Mouse (Mus musculus) adrenal gland, postnatal 25 days (tissue): ENCODE data around the gene Neurl1b. TPM values are rescaled to one million over a fixed set of nuclear protein-coding genes. Genes with fewer than 3 reads are reported as not detected.

ENCODE experiments used
- DNase-seq: peaks from one replicate; pipeline ENCODE4 v3.0.0; 2021; ENCODE audit warnings: mixed read lengths
- long read RNA-seq: library from polyadenylated mRNA; stranded (forward); transcript quantifications from one replicate; pipeline ENCODE4 v2.0.0, GENCODE M21; 2021
- total RNA-seq: library from RNA; stranded (reverse); gene quantifications from 2 replicates; pipeline ENCODE4 v1.2.3, GENCODE M21; 2021

The Neurl1b gene
- 49.1 and 57.1 TPM in 2 replicates for total RNA-seq
- long read RNA-seq, partial matches to known transcripts = 0 of 13 reads
- long read RNA-seq, other reads (novel, unspliced or antisense) = 13 of 13 reads

DNA sequence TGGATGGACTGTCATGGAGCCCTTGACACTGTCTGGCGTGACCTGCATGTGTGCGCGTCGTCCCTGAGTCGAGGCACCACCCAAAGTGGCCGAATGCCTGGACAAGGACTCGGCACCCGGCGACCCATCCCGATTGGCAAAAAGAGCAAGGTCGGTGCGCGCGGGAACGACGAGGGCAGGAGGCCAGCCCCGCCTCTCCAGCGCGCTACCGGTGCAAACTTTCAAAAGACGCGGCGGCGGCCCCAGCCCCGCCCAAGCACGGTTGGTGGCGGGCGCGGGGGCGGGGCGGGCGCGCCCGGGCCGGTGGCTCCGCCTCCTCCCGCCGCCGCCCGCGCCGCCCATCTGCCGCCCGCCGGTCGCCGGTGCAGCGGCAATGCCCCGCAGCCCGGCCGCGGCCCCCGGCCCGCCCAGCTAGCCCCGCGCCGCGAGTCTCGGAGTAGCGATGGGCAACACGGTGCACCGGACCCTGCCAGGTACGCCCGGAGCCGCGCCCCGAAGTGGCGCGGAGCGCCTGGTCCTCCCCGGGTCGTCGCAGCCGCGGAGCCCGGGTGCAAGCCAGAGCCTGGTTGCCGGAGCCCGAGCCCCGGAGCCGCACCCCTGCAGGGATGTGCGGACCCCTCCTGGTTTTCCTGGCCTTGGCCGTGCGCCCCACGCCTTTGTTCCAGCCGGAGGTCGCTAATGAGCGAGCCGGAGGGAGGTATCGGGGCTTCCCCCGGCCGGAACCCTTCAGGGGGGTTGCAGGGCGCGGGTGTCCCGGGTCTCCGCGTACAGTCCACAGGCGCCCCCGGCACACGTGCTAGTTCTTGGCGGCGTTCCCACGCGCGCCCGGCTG is at the start of gene Neurl1b:
TSS of gene Neurl1b (plus strand) at position 307 of the 832 bp plus-strand sequence.
- peak; percentile 77 for DNase-seq

- no peak for DNase-seq
These were observed 47.8 kb upstream of the Neurl1b start for GRCm38 (mm10) chr17:26366792-26367191.

DNA sequence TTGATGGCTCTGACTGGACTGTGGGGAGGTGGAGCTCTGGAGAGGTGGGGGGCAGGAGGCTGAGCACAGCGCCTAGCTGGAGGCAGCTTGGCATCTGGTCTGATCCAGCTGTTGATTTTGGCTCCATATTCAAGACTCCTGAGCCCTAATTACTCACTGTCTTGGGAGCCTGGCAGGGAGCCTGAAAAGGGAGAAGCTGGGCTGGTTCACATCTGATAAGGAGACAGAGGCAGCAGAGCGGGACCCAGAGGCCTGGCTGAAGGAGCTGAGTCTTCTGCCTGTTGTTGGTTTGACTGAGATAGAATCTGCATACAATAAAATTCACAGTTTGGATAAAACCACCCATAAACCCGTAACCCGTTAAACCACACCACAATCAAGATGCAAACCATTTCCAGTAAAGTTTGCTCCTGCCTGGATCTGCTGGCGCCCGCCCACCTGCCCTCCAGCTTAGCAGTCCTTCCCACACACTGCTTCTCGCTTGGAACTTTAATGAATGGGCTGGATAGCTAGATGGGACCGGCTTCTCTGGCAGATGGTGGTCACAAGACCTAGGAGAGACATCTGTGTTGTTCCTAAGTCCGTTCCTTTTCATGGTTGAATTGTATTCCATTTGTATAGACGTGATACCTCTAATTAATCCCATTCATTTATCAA is 46.2 kb upstream of the Neurl1b start:
- DNase-seq = peak; percentile 76

DNA sequence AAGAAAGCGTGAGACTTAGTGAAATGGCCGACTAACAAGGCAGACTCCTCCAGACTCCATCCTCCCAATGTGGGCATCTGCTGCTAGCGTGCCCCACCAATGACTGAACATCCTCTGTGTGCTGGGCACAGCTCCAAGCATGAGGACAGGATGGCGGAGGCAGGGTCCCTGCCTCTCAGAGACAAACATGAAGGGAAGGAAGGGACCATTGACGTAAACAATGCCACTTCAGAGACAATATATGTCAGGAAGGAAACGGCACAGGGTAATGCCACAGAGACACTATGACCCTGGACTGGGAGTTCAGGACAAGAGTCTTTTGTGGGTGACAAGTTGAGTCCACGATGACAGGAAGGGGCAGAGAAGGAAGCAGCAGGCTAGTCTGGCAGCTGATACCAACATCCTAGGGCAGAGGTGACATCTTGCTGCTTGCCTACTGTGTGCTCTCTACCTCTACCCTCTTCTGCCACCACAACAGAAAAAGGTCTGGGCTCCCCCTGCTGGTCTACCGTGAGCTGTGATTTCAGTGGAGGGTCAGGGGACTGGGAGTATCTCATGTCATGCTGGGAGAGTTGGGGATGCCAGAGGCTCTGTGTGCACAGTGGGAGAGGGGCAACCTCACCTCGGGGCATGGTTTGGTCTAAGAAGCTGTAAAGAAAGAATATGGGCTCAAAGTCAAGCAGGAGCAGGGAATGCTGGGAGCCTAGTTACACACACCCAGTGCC is 43.9 kb upstream of the Neurl1b start:
- DNase-seq = peak; percentile 50

GRCm38 (mm10) chr17:26371246-26371535 is 43.4 kb upstream of the Neurl1b start:
- no peak for DNase-seq

DNA sequence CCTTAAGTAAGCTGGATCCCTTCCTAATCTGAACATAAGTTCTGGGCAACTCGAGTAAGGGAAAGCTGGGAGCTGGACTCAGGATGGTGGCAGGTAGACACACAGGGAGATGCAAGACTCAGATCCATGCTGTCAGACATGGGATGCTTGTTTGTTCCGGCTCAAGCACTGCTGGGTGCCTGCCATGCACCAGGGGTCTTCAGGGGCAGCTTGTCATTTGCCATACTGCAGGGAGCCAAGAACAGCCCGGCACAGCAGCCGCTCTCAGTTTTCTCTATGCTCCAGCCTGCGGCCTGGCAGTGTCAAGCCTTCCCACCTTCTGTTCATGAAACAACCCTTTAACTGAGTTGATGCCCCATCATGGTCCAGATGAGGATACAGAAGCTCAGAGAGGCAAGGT is 41.4 kb upstream of the Neurl1b start:
- no peak for DNase-seq

GRCm38 (mm10) chr17:26376416-26376815 is 38.2 kb upstream of the Neurl1b start:
- no peak for DNase-seq

- no peak for DNase-seq
These were observed 37.5 kb upstream of the Neurl1b start for GRCm38 (mm10) chr17:26376994-26377744.

- DNase-seq = no peak
These were observed 34.2 kb upstream of the Neurl1b start for GRCm38 (mm10) chr17:26380280-26380985.

- no peak for DNase-seq
These were observed 33.6 kb upstream of the Neurl1b start for GRCm38 (mm10) chr17:26380986-26381446.

DNA sequence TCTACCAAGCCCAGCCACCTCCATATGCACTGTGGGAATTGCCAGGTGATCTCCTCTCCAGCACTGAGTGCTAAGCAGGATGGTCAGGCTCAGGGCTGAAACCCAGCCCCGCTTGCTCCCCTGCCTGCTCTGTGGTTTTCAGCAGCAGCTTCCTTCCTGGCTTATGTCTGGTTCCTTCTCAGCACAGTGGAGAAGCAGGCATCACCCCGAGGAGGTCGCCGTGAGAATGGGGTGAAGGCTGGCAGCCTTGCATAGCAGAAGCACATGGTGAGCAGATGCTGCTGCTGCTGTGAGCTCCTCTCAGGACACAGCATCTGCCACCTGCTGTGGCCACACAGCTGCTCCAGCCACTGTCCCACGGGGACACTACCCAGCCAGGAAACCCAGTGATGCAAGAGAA is 33.0 kb upstream of the Neurl1b start:
- no peak for DNase-seq

DNA sequence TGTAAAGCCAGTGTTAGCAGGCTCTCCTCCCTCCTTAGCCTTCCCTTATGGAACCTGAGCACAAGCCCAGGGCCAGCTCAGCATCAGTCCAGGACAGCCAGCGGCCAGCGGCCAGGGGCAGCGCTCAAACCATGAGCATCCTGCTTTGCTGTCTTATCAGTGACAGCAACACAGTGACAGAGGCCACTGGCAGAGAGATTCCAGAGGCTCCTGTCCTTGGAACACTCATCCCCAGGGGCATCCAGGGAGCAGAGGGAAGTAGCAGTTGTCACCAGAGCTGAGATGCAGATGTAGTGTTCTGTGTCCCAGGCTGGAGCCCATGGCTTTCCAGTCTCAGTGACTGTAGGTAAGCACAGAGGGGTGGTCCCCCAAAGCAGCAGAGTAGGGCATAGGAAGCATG is 32.5 kb upstream of the Neurl1b start:
- peak; percentile 25 for DNase-seq

DNA sequence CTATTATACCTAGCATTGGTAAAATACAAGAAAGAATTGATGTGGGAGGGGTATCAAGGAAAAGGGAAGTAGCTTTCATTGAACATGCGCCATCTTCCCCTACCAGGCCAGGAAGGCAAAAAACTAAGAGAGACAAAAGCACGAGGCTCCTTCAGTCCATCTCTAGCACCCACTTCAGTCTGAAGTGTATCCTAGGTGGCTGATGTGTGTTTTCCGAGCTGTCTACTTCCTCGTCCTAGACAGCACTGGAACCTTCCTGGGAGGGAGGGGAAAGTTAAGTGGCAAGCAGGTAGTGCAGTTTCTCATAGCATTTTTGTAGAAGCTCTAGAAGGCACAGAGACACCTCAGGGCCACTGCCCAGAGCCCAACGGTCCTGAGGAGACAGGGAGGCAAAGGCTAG is 31.9 kb upstream of the Neurl1b start:
- DNase-seq = no peak

- DNase-seq = no peak
These were observed 30.5 kb upstream of the Neurl1b start for GRCm38 (mm10) chr17:26384111-26384510.

- DNase-seq = peak; percentile 14
These were observed 29.1 kb upstream of the Neurl1b start for GRCm38 (mm10) chr17:26385252-26386130.

- DNase-seq = no peak
These were observed 28.5 kb upstream of the Neurl1b start for GRCm38 (mm10) chr17:26386131-26386481.

GRCm38 (mm10) chr17:26388106-26388505 is 26.5 kb upstream of the Neurl1b start:
- no peak for DNase-seq

- DNase-seq = peak; percentile 28
These were observed 25.4 kb upstream of the Neurl1b start for GRCm38 (mm10) chr17:26389241-26389640.

DNA sequence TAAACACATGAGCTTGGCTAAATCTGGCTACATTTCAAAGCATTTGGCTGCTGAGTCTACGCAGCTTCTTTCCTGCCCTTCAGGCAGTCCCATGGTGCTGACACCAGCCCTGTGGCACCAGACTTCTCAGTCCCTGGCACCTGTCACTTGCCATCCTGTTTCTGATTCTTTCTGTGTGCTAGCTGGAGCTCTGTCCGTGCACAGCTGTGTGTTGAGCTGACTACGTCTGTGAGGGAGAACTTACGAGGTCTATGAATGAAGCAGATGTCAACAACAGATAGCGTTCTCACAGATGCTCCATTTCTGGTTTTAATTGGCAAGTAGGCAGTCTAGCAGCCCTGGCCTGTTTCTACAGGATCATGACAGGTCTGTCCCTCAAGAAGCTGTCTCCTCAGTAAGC is 24.0 kb upstream of the Neurl1b start:
- DNase-seq = no peak

- no peak for DNase-seq
These were observed 22.3 kb upstream of the Neurl1b start for GRCm38 (mm10) chr17:26392355-26392754.

DNA sequence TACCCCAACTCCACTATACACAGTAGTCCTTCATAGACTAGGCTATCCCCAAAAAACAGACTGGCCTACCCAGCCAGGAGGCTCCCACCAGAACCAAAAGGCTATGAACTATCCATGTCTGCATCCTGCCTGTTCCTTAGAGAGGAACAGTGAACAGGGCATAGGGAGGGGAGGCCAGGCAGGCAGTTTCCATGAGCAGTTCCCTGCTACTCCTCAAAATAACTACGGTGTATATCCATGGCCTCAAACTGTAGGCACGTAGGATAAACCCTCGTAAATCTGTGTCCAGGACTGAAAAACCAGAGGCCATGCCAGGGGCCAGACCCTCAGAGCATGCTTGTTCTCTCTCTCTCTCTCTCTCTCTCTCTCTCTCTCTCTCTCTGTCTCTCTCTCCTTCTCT is 17.9 kb upstream of the Neurl1b start:
- no peak for DNase-seq
